Comparison of ENCODE assay signal across 8 mouse cellular contexts in genomic region chr12:21090168-21090567, GRCm38 (mm10).
DNase-seq lines count a peak whose midpoint lies in the region; ATAC-seq and TF ChIP-seq lines count a peak whose summit lies in the region.
"Not testable (repeated sequence)": the region's sequence is repeated elsewhere in the genome, so short reads cannot be mapped to it uniquely, and the experiment has no call there.

No protein-coding gene starts in this region.

- not testable (repeated sequence) for H3K27me3 ChIP-seq in forebrain, postnatal 0 days (ENCODE audit: insufficient read depth, low read length); liver, postnatal 0 days (ENCODE audit: insufficient read depth, low read length); thymus, adult 2 months (ENCODE audit: control insufficient read depth, insufficient read depth, low read length)

- ATAC-seq in forebrain, postnatal 0 days; liver, postnatal 0 days: not testable (repeated sequence)

- TF ChIP-seq POLR2A in thymus, adult 2 months (IDR thresholded peaks at IDR 0.05; ENCODE audit: control insufficient read depth, extremely low read depth, insufficient read depth, low read length, poor library complexity) = not testable (repeated sequence)

- peak; percentile 69 for DNase-seq in CD4-positive, CD25-positive, alpha-beta regulatory T cell, adult 2 months (ENCODE audit: low read depth, low spot score)
- DNase-seq in T-cell, adult 2 months (ENCODE audit: low spot score) = peak; percentile 6
- not testable (repeated sequence) for DNase-seq in forebrain, postnatal 0 days
- DNase-seq in kidney, postnatal 10 days = peak; percentile 12
- peak; percentile 13 for DNase-seq in liver, postnatal 0 days
- DNase-seq in natural killer cell, adult 2 months (ENCODE audit: low spot score in 2 of 2) = peak; percentile 3 to 17
- peak; percentile 36 for DNase-seq in thymus, adult 2 months
- peak; percentile 74 for DNase-seq in thymus, postnatal 4 days

- not testable (repeated sequence) for H3K4me1 ChIP-seq in forebrain, postnatal 0 days (ENCODE audit: insufficient read depth); liver, postnatal 0 days (ENCODE audit: insufficient read depth); thymus, adult 2 months (replicated peaks; ENCODE audit: control insufficient read depth, insufficient read depth, low read length)

- not testable (repeated sequence) for TF ChIP-seq EP300 in liver, postnatal 0 days (IDR thresholded peaks at IDR 0.05; ENCODE audit: low read depth)

- H3K9ac ChIP-seq in forebrain, postnatal 0 days; liver, postnatal 0 days (replicated peaks): not testable (repeated sequence)

- not testable (repeated sequence) for H3K9me3 ChIP-seq in forebrain, postnatal 0 days (ENCODE audit: low read length); liver, postnatal 0 days (ENCODE audit: low read length)

- not testable (repeated sequence) for H3K4me2 ChIP-seq in forebrain, postnatal 0 days (ENCODE audit: low read depth); liver, postnatal 0 days (ENCODE audit: low read depth, low read length)

- 18% methylated on average over 1 of the region's 1 CpGs for WGBS in forebrain, postnatal 0 days
- 24% methylated on average over 1 of the region's 1 CpGs for WGBS in liver, postnatal 0 days (ENCODE audit: insufficient replicate concordance)
- WGBS in thymus, adult 2 months = 39% methylated on average over 1 of the region's 1 CpGs

- H3K27ac ChIP-seq in forebrain, postnatal 0 days (ENCODE audit: low read depth, low read length); liver, postnatal 0 days (ENCODE audit: low read depth); thymus, adult 2 months (ENCODE audit: control insufficient read depth, insufficient read depth, low read length): not testable (repeated sequence)

- TF ChIP-seq CTCF in forebrain, postnatal 0 days (IDR thresholded peaks at IDR 0.05; ENCODE audit: low read depth) = peak; percentile 16; the same call in 1 of the 2 replicates
- peak; percentile 42 for TF ChIP-seq CTCF in liver, postnatal 0 days (IDR thresholded peaks at IDR 0.05; ENCODE audit: low read depth)
- not testable (repeated sequence) for TF ChIP-seq CTCF in thymus, adult 2 months (IDR thresholded peaks at IDR 0.05; ENCODE audit: borderline replicate concordance, control insufficient read depth, extremely low read depth, insufficient read depth, low read length, poor library complexity)

- H3K4me3 ChIP-seq in forebrain, postnatal 0 days (ENCODE audit: low read depth, low read length); liver, postnatal 0 days (ENCODE audit: low read depth, low read length); thymus, adult 2 months (ENCODE audit: control insufficient read depth, insufficient read depth, low read length): not testable (repeated sequence)

- not testable (repeated sequence) for H3K36me3 ChIP-seq in forebrain, postnatal 0 days (ENCODE audit: insufficient read depth); liver, postnatal 0 days (replicated peaks; ENCODE audit: insufficient read depth, low read length); thymus, adult 2 months (ENCODE audit: control insufficient read depth, insufficient read depth, low read length)
